Mouse (Mus musculus): ENCODE measurements at regions not wholly inside any gene's neighbourhood (a gene's known extent, or its start where the extent isn't known, plus 50 kb on each side); places are given as distances from the start of the nearest gene placed in this dataset.

- DNase-seq (ENCODE audit: low read depth, low spot score): no peak
Observed at GRCm38 (mm10) chr12:92292460-92293340, 443.7 kb upstream of the Sel1l start.

- DNase-seq (ENCODE audit: low read depth, low spot score): no peak
Observed at GRCm38 (mm10) chr12:92291490-92291889, 442.5 kb upstream of the Sel1l start.

GRCm38 (mm10) chr12:92285511-92285910 lies 436.6 kb upstream of the Sel1l start:
- DNase-seq (ENCODE audit: low read depth, low spot score): no peak

- DNase-seq (ENCODE audit: low read depth, low spot score): no peak
Observed at GRCm38 (mm10) chr12:92280470-92280869, 431.5 kb upstream of the Sel1l start.

GRCm38 (mm10) chr12:92251962-92252361 lies 403.0 kb upstream of the Sel1l start:
- no peak for DNase-seq (ENCODE audit: low read depth, low spot score)

GRCm38 (mm10) chr12:92246790-92247451 lies 398.0 kb upstream of the Sel1l start:
- DNase-seq (ENCODE audit: low read depth, low spot score): no peak

GRCm38 (mm10) chr12:92239956-92240699 lies 391.2 kb upstream of the Sel1l start:
- DNase-seq (ENCODE audit: low read depth, low spot score): no peak

- no peak for DNase-seq (ENCODE audit: low read depth, low spot score)
Observed at GRCm38 (mm10) chr12:92233650-92234408, 384.9 kb upstream of the Sel1l start.

- no peak for DNase-seq (ENCODE audit: low read depth, low spot score)
Observed at GRCm38 (mm10) chr12:92228585-92228984, 379.6 kb upstream of the Sel1l start.

- no peak for DNase-seq (ENCODE audit: low read depth, low spot score)
Observed at GRCm38 (mm10) chr12:92203351-92203750, 354.4 kb upstream of the Sel1l start.

GRCm38 (mm10) chr12:92200602-92201001 lies 351.6 kb upstream of the Sel1l start:
- no peak for DNase-seq (ENCODE audit: low read depth, low spot score)

GRCm38 (mm10) chr12:92198738-92199477 lies 350.0 kb upstream of the Sel1l start:
- DNase-seq (ENCODE audit: low read depth, low spot score): no peak

GRCm38 (mm10) chr12:92193934-92194685 lies 345.2 kb upstream of the Sel1l start:
- no peak for DNase-seq (ENCODE audit: low read depth, low spot score)

- DNase-seq (ENCODE audit: low read depth, low spot score): no peak
Observed at GRCm38 (mm10) chr12:92193199-92193933, 344.4 kb upstream of the Sel1l start.

- no peak for DNase-seq (ENCODE audit: low read depth, low spot score)
Observed at GRCm38 (mm10) chr12:92189022-92189421, 340.1 kb upstream of the Sel1l start.

GRCm38 (mm10) chr12:92187133-92187482 lies 338.2 kb upstream of the Sel1l start:
- DNase-seq (ENCODE audit: low read depth, low spot score): no peak

GRCm38 (mm10) chr12:92186448-92187132 lies 337.6 kb upstream of the Sel1l start:
- no peak for DNase-seq (ENCODE audit: low read depth, low spot score)

- no peak for DNase-seq (ENCODE audit: low read depth, low spot score)
Observed at GRCm38 (mm10) chr12:92179292-92179691, 330.3 kb upstream of the Sel1l start.

- no peak for DNase-seq (ENCODE audit: low read depth, low spot score)
Observed at GRCm38 (mm10) chr12:92156726-92157125, 307.8 kb upstream of the Sel1l start.
